Mouse (Mus musculus): Measurements from ENCODE around the gene Junb.

DNA sequence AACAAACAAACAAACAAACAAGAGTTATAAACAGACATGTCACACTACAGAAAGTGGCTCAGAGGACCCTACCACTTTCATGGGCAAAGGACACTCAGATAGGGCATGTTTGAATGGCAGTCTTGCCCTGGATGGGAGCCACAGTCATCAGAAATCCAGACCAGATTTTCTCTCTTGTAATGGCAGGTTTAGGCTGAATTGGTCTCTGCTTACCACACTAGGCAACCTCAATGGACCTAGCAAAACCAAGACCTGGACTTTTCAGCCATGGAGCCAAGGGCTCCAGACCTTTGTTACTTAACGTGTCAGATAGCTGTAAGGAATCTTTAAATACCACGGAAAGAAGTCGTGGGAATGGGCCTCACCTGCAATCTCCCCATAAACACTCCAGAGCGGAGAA is 34.8 kb downstream of the Junb start:
- no peak for TF ChIP-seq CTCF (IDR thresholded peaks at IDR 0.05; ENCODE audit: control insufficient read depth, insufficient read depth, insufficient read length)
- TF ChIP-seq USF1 (IDR thresholded peaks at IDR 0.05; ENCODE audit: low read depth) = no peak
- no peak for TF ChIP-seq MYOG (IDR thresholded peaks at IDR 0.05; ENCODE audit: control insufficient read depth, extremely low read depth, insufficient read length)
- no peak for TF ChIP-seq CEBPB (IDR thresholded peaks at IDR 0.05; ENCODE audit: low read depth)
- no peak for TF ChIP-seq MYOD1 (IDR thresholded peaks at IDR 0.05; ENCODE audit: control insufficient read depth, insufficient read length, low read depth)
- TF ChIP-seq MAX (IDR thresholded peaks at IDR 0.05) = no peak
- TF ChIP-seq FOSL1 (IDR thresholded peaks at IDR 0.05; ENCODE audit: insufficient read depth, low read length, poor library complexity, severe bottlenecking) = no peak

All from C2C12 (cell line).